Mouse (Mus musculus) splenic B cell, adult 2 months (primary cell): ENCODE data around the gene Rab37.
A peak's percentile ranks its signal among the peaks of the same experiment; 100 is the strongest.

Source experiments
- DNase-seq: peaks from one replicate; pipeline ENCODE4 v3.0.0-alpha.2; 2011; ENCODE audit warnings: low read depth, low spot score
- H3K27me3 ChIP-seq: 2 replicates; pipeline ENCODE4 v1.6.1; 2012; ENCODE audit warnings: mild to moderate bottlenecking, low read length, moderate library complexity, mixed read lengths; ENCODE audit not compliant: control insufficient read depth, poor library complexity, insufficient read depth, severe bottlenecking
- H3K36me3 ChIP-seq: 2 replicates; pipeline ENCODE4 v1.6.1; 2012; ENCODE audit warnings: mild to moderate bottlenecking, low read length, moderate library complexity, mixed read lengths; ENCODE audit not compliant: control insufficient read depth, poor library complexity, insufficient read depth, severe bottlenecking

Rab37 gene

GRCm38 (mm10) chr11:115077436-115077835 lies 13.8 kb upstream of the Rab37 start:
- H3K27me3 ChIP-seq = no peaks in the 10 kb centered on the region; the same call in 1 of the 2 replicates
- no peaks in the 10 kb centered on the region for H3K36me3 ChIP-seq
- DNase-seq = no peak

- DNase-seq = no peak
- H3K36me3 ChIP-seq = no peaks in the 10 kb centered on the region
Measured at GRCm38 (mm10) chr11:115078680-115079079, 12.6 kb upstream of the Rab37 start.

GRCm38 (mm10) chr11:115080886-115081285 lies 10.3 kb upstream of the Rab37 start:
- Histone ChIP-seq H3K27me3 (no peaks in the 10 kb centered on the region), H3K36me3 (no peaks in the 10 kb centered on the region)
- peak; percentile 79 for DNase-seq

More at GRCm38 (mm10) chr11:115078680-115079079, 12.6 kb upstream of the Rab37 start:
- no peaks in the 10 kb centered on the region; the same call in 1 of the 2 replicates for H3K27me3 ChIP-seq

GRCm38 (mm10) chr11:115081373-115081772 lies 9.9 kb upstream of the Rab37 start:
- DNase-seq = no peak
- Histone ChIP-seq H3K27me3 (no peaks in the 10 kb centered on the region), H3K36me3 (no peaks in the 10 kb centered on the region)

- Histone ChIP-seq H3K27me3 (no peaks in the 10 kb centered on the region), H3K36me3 (no peaks in the 10 kb centered on the region)
- DNase-seq = no peak
Measured at GRCm38 (mm10) chr11:115082196-115082595, 9.0 kb upstream of the Rab37 start.

GRCm38 (mm10) chr11:115083376-115084139 lies 7.7 kb upstream of the Rab37 start:
- peak; percentile 86 for DNase-seq
- no peaks in the 10 kb centered on the region for H3K27me3 ChIP-seq
- H3K36me3 ChIP-seq = no peaks in the 10 kb centered on the region

- Histone ChIP-seq H3K36me3 (no peaks in the 10 kb centered on the region), H3K27me3 (no peaks in the 10 kb centered on the region)
- no peak for DNase-seq
Measured at GRCm38 (mm10) chr11:115084595-115084994, 6.6 kb upstream of the Rab37 start.

- DNase-seq = no peak
- Histone ChIP-seq H3K36me3 (no peaks in the 10 kb centered on the region), H3K27me3 (0 out of 2 replicates have a peak, but pooled peaks cover 2% of the 10 kb centered on the region)
Measured at GRCm38 (mm10) chr11:115085064-115085463, 6.2 kb upstream of the Rab37 start.

- Histone ChIP-seq H3K36me3 (no peaks in the 10 kb centered on the region), H3K27me3 (0 out of 2 replicates have a peak, but pooled peaks cover 2% of the 10 kb centered on the region)
- no peak for DNase-seq
Measured at GRCm38 (mm10) chr11:115086213-115086612, 5.0 kb upstream of the Rab37 start.

- peak; percentile 56 for DNase-seq
- Histone ChIP-seq H3K36me3 (no peaks in the 10 kb centered on the region), H3K27me3 (0 out of 2 replicates have a peak, but pooled peaks cover 2% of the 10 kb centered on the region)
Measured at GRCm38 (mm10) chr11:115089853-115090252, 1.4 kb upstream of the Rab37 start.

- Histone ChIP-seq H3K36me3 (no peaks in the 10 kb centered on the region), H3K27me3 (0 out of 2 replicates have a peak, but pooled peaks cover 2% of the 10 kb centered on the region)
- no peak for DNase-seq
Measured at GRCm38 (mm10) chr11:115092140-115092539, 909 bp downstream of the Rab37 start.

- DNase-seq = no peak
- Histone ChIP-seq H3K27me3 (no peaks in the 10 kb centered on the region), H3K36me3 (no peaks in the 10 kb centered on the region)
Measured at GRCm38 (mm10) chr11:115098203-115098932, 7.1 kb downstream of the Rab37 start.

GRCm38 (mm10) chr11:115099241-115099840 lies 8.1 kb downstream of the Rab37 start:
- no peak for DNase-seq
- Histone ChIP-seq H3K36me3 (no peaks in the 10 kb centered on the region), H3K27me3 (no peaks in the 10 kb centered on the region)

- Histone ChIP-seq H3K27me3 (no peaks in the 10 kb centered on the region), H3K36me3 (no peaks in the 10 kb centered on the region)
- DNase-seq = no peak
Measured at GRCm38 (mm10) chr11:115100032-115100621, 8.9 kb downstream of the Rab37 start.
